Mouse (Mus musculus): Measurements from ENCODE around the gene Emc9. TPM values are rescaled to one million over a fixed set of nuclear protein-coding genes. Genes with fewer than 3 reads are reported as not detected.

Emc9 gene
- polyA plus RNA-seq, 1 experiment from 2014 or later: 10.0 TPM

- WGBS: 92% methylated on average over 3 of the region's 3 CpGs
- DNase-seq (ENCODE audit: low spot score): no peak
- H3K36me3 ChIP-seq: peaks cover 79% of the 10 kb centered on the region
- H3K4me3 ChIP-seq: no peak overlapping the region
- H3K27ac ChIP-seq: no peak overlapping the region
- no peaks in the 10 kb centered on the region for H3K4me1 ChIP-seq (replicated peaks)
- no peaks in the 10 kb centered on the region for H3K9me3 ChIP-seq
- no peaks in the 10 kb centered on the region for H3K27me3 ChIP-seq (ENCODE audit: insufficient read depth, poor library complexity, severe bottlenecking)
Measured at GRCm38 (mm10) chr14:55567496-55567895, 17.6 kb downstream of the Emc9 start.

DNA sequence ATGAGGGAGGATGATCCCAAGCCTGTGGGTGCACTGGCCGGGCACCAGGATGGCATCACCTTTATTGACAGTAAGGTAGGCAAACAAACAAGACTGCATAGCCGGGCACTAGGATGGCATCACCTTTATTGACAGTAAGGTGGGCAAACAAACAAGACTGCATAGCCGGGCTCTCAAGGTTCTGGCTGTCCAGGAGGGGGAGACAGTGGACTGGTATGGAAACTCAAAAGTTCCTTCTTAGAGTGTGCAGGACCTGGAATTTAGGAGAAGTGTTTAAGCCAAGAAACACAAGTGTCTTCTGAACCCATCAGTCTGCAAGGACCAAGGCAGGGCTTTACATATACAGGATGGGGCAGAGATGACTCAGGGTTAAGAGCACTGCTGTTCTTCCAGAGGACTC is 19.4 kb downstream of the Emc9 start:
- no peaks in the 10 kb centered on the region for H3K9me3 ChIP-seq
- DNase-seq (ENCODE audit: low spot score): no peak
- H3K27me3 ChIP-seq (ENCODE audit: insufficient read depth, poor library complexity, severe bottlenecking): no peaks in the 10 kb centered on the region
- peaks cover 12% of the 10 kb centered on the region for H3K4me1 ChIP-seq (replicated peaks)
- 79% methylated on average over 3 of the region's 3 CpGs for WGBS
- peaks cover 77% of the 10 kb centered on the region for H3K36me3 ChIP-seq
- no peak overlapping the region for H3K27ac ChIP-seq
- no peak overlapping the region for H3K4me3 ChIP-seq

GRCm38 (mm10) chr14:55563249-55563648 is 21.9 kb downstream of the Emc9 start:
- H3K9me3 ChIP-seq: no peaks in the 10 kb centered on the region
- peaks cover 17% of the 10 kb centered on the region for H3K4me1 ChIP-seq (replicated peaks)
- 90% methylated on average over 11 of the region's 11 CpGs for WGBS
- no peaks in the 10 kb centered on the region for H3K27me3 ChIP-seq (ENCODE audit: insufficient read depth, poor library complexity, severe bottlenecking)
- H3K4me3 ChIP-seq: no peak overlapping the region
- peaks cover 52% of the 10 kb centered on the region for H3K36me3 ChIP-seq
- DNase-seq (ENCODE audit: low spot score): no peak
- no peak overlapping the region for H3K27ac ChIP-seq

GRCm38 (mm10) chr14:55561860-55562259 is 23.2 kb downstream of the Emc9 start:
- Histone ChIP-seq H3K27ac (no peak overlapping the region), H3K4me3 (peak overlapping the region; percentile 13; the same call in 1 of the 2 replicates)
- WGBS: 86% methylated on average over 10 of the region's 10 CpGs

DNA sequence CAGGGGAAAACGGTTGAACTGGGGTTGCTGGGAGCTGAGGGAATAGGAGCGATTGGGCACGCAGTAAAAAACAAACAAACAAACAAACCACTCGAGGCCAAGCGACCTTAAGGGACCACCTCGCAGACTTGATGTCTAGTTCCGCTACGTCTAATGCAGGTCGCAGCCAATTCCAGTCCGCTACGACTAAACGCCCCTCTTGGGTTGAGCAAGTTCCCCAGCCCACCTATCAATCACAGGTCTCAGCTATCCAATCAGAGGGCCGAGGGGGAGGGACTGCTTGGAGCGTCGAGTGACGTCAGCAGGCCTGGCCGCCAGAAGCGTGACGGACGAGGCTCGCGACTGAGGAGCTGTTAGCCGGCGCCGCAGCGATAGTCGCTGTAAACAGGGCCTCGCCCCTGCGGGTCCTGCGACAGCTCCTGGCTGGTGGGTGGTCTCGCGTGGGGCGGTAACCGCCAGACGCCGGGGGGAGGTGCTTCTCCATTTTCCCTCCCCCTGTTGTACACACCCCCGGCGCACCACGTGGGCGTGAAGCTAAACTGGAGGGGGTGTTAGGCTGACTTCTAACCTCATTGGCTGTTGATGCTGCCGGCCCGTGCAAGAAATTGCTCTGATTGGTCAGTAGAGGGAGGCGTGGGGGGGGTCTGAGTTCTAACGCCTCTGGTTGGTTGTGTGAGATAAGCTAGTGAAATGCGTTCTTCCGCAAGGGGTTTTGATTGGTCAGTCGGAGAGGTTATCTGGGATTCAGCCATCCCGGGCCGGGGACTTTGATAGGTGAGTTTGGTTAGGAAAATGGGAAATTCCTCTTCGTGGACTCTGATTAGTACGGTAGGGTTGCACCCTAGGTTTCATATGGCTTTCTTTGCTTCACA is 24.7 kb downstream of the Emc9 start, which contains the start of gene A730061H03Rik:
Gene A730061H03Rik, minus strand, starts transcription at position 205 of the 872 bp plus-strand sequence.
- Histone ChIP-seq H3K27ac (peak within 1 kb of the TSS; percentile 95), H3K4me3 (peak within 1 kb of the TSS; percentile 67), H3K4me1 (replicated peaks) (peaks cover 20% of the 10 kb centered on the region), H3K9me3 (no peaks in the 10 kb centered on the region), H3K27me3 (ENCODE audit: insufficient read depth, poor library complexity, severe bottlenecking) (no peaks in the 10 kb centered on the region), H3K36me3 (peaks cover 24% of the 10 kb centered on the region)
- DNase-seq (ENCODE audit: low spot score): peak; percentile 98
- WGBS: under 1% methylated on average over 51 of the region's 51 CpGs

More at GRCm38 (mm10) chr14:55561860-55562259, 23.2 kb downstream of the Emc9 start:
- H3K27me3 ChIP-seq (ENCODE audit: insufficient read depth, poor library complexity, severe bottlenecking): no peaks in the 10 kb centered on the region
- no peaks in the 10 kb centered on the region for H3K9me3 ChIP-seq
- DNase-seq (ENCODE audit: low spot score): no peak
- H3K4me1 ChIP-seq (replicated peaks): peaks cover 19% of the 10 kb centered on the region
- H3K36me3 ChIP-seq: peaks cover 39% of the 10 kb centered on the region

DNA sequence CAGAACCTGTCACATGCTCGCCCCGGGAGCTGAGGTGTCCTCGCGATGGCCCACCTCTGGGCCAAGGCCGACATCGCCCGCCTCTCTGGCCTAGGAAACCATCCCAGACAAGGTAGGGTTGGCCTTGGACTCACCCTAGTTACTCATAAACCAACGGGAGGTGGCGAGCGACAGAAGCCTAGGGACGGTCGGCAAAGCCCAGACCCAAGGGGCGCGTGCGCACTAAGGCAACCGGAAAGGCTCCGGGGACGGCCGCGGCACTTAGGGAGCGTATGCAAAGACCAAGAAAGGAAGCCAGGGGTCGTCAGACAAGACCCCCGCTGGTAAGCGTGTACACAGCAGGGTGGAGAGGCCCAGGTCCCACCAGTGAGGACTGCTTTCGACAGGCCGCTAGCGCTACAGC is 25.3 kb downstream of the Emc9 start, which contains the start of gene Dcaf11:
Gene Dcaf11, plus strand, starts transcription at position 208 of the 403 bp plus-strand sequence.
- Histone ChIP-seq H3K9me3 (no peaks in the 10 kb centered on the region), H3K27me3 (ENCODE audit: insufficient read depth, poor library complexity, severe bottlenecking) (no peaks in the 10 kb centered on the region), H3K4me3 (peak within 1 kb of the TSS; percentile 67), H3K27ac (peak within 1 kb of the TSS; percentile 95), H3K36me3 (peaks cover 18% of the 10 kb centered on the region), H3K4me1 (replicated peaks) (peaks cover 20% of the 10 kb centered on the region)
- under 1% methylated on average over 27 of the region's 27 CpGs for WGBS
- DNase-seq (ENCODE audit: low spot score): peak; percentile 93

DNA sequence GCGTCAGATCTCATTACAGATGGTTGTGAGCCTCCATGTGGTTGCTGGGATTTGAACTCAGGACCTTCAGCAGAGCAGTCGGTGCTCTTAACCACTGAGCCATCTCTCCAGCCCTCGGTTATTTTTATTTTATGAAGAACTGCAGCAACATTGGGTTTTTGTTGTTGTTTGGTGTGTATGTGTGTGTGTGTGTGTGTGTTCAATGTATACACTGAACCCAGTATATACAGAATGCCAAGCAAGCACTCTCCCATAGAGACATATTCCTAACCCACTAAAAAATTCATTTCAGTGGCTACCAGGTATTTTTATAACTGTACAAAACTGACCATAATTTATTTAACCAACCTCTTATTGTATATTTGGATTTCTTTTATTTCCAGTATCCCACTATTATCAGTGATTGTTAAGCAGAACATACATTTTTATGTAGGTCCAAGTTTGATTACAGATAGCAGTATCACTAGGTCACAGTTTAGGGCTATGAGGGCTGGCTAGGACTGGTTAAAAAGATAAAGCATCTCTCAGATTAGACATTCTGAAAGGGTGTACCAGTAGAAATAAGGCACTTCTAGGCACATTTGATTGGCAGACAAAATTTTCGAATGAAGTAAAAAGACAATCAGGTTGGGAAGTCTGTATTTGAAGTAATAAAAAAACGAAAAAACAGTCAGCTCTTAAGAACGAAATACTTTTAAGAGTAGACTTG is 26.2 kb downstream of the Emc9 start:
- H3K4me3 ChIP-seq: peak overlapping the region; percentile 67
- 60% methylated on average over 6 of the region's 6 CpGs for WGBS
- peaks cover 9% of the 10 kb centered on the region for H3K36me3 ChIP-seq
- no peaks in the 10 kb centered on the region for H3K27me3 ChIP-seq (ENCODE audit: insufficient read depth, poor library complexity, severe bottlenecking)
- peaks cover 20% of the 10 kb centered on the region for H3K4me1 ChIP-seq (replicated peaks)
- no peak for DNase-seq (ENCODE audit: low spot score)
- peak overlapping the region; percentile 95 for H3K27ac ChIP-seq
- no peaks in the 10 kb centered on the region for H3K9me3 ChIP-seq

GRCm38 (mm10) chr14:55557587-55557986 is 27.5 kb downstream of the Emc9 start:
- H3K27me3 ChIP-seq (ENCODE audit: insufficient read depth, poor library complexity, severe bottlenecking): no peaks in the 10 kb centered on the region
- H3K36me3 ChIP-seq: no peaks in the 10 kb centered on the region
- H3K27ac ChIP-seq: no peak overlapping the region
- no peak for DNase-seq (ENCODE audit: low spot score)
- H3K4me3 ChIP-seq: no peak overlapping the region
- 90% methylated on average over 3 of the region's 3 CpGs for WGBS
- no peaks in the 10 kb centered on the region for H3K9me3 ChIP-seq
- H3K4me1 ChIP-seq (replicated peaks): peaks cover 20% of the 10 kb centered on the region

DNA sequence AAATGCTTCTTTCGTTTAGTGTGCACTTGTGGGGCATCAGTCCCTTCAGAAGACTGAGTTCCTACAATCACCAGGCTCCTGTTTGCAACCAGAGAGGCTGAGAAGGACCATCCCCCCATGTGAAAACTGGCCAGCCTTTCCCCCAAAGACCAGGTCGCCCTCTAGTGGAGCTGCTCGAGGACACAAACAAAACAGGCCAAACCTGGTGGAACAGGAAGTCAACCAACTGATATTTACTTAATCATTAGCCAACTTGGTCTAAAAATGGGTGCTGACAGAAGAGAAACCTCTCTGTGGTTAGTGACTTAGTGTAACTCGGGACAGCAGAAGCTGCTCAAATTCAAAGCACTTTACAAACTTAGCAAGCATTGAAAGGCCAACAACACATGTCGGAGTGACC is 28.1 kb downstream of the Emc9 start:
- WGBS: 28% methylated on average over 5 of the region's 5 CpGs
- no peaks in the 10 kb centered on the region for H3K27me3 ChIP-seq (ENCODE audit: insufficient read depth, poor library complexity, severe bottlenecking)
- no peaks in the 10 kb centered on the region for H3K36me3 ChIP-seq
- no peak overlapping the region for H3K4me3 ChIP-seq
- no peak overlapping the region for H3K27ac ChIP-seq
- H3K9me3 ChIP-seq: no peaks in the 10 kb centered on the region
- peaks cover 20% of the 10 kb centered on the region for H3K4me1 ChIP-seq (replicated peaks)
- DNase-seq (ENCODE audit: low spot score): peak; percentile 68

DNA sequence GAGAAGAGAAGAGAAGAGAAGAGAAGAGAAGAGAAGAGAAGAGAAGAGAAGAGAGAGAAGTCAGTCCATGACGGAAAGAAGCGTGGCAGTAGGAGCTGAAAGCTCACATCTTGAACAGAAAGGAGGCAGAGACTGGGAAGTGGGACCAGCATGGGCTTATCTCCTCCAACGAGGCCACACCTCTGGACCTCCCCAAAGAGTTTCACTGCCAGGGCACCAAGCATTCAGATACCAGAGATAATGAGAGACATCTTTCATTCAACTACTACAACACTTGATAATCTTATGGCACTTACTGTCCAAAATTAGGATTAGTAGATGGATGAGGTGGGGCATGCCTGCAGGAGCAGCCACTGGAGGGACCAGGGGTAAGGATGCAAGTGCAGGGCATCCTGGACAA is 29.3 kb downstream of the Emc9 start:
- no peak overlapping the region for H3K27ac ChIP-seq

GRCm38 (mm10) chr14:55554635-55555034 is 30.5 kb downstream of the Emc9 start:
- peaks cover 8% of the 10 kb centered on the region; the same call in 1 of the 2 replicates for H3K4me1 ChIP-seq (replicated peaks)
- H3K27me3 ChIP-seq (ENCODE audit: insufficient read depth, poor library complexity, severe bottlenecking): no peaks in the 10 kb centered on the region
- no peaks in the 10 kb centered on the region for H3K9me3 ChIP-seq
- no peak overlapping the region for H3K27ac ChIP-seq
- no peak overlapping the region for H3K4me3 ChIP-seq
- 0 out of 2 replicates have a peak, but pooled peaks cover 2% of the 10 kb centered on the region for H3K36me3 ChIP-seq
- no peak for DNase-seq (ENCODE audit: low spot score)

More for the DNA sequence above, 29.3 kb downstream of the Emc9 start:
- Histone ChIP-seq H3K4me1 (replicated peaks) (peaks cover 8% of the 10 kb centered on the region; the same call in 1 of the 2 replicates), H3K9me3 (no peaks in the 10 kb centered on the region), H3K27me3 (ENCODE audit: insufficient read depth, poor library complexity, severe bottlenecking) (no peaks in the 10 kb centered on the region), H3K36me3 (no peaks in the 10 kb centered on the region), H3K4me3 (no peak overlapping the region)
- WGBS: 86% methylated on average over 3 of the region's 3 CpGs
- DNase-seq (ENCODE audit: low spot score): no peak

DNA sequence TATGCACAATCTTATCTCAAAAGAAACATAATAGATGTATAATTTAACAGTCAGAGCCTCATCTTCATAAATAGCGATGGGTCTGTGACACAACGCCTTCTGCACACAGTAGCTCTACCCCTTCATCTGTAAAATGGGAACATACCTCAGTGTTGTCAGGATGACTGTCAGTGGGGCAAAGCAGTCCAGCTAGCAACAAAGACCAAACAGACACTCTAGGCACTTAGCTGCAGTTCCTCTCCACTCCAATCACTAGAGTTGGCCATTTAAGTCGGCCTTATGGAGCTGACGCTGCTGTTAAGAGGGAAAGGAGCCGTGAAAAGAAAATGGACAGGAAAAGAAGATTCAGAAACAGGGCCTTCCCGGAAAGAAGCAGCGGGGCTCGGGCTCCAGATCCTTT is 33.3 kb downstream of the Emc9 start:
- Histone ChIP-seq H3K4me3 (no peak overlapping the region), H3K27me3 (ENCODE audit: insufficient read depth, poor library complexity, severe bottlenecking) (no peaks in the 10 kb centered on the region), H3K27ac (no peak overlapping the region), H3K4me1 (replicated peaks) (peaks cover under 1% of the 10 kb centered on the region; the same call in 1 of the 2 replicates), H3K9me3 (no peaks in the 10 kb centered on the region), H3K36me3 (peaks cover 29% of the 10 kb centered on the region)
- 92% methylated on average over 8 of the region's 8 CpGs for WGBS
- DNase-seq (ENCODE audit: low spot score): no peak

- H3K27me3 ChIP-seq (ENCODE audit: insufficient read depth, poor library complexity, severe bottlenecking): no peaks in the 10 kb centered on the region
- no peak overlapping the region for H3K4me3 ChIP-seq
- peaks cover 32% of the 10 kb centered on the region for H3K36me3 ChIP-seq
- H3K4me1 ChIP-seq (replicated peaks): no peaks in the 10 kb centered on the region
- no peaks in the 10 kb centered on the region for H3K9me3 ChIP-seq
- 70% methylated on average over 5 of the region's 5 CpGs for WGBS
- H3K27ac ChIP-seq: no peak overlapping the region
- no peak for DNase-seq (ENCODE audit: low spot score)
Measured at GRCm38 (mm10) chr14:55551347-55551746, 33.8 kb downstream of the Emc9 start.
